Mouse (Mus musculus): ENCODE data around the gene 1110004F10Rik. TPM values are rescaled to one million over a fixed set of nuclear protein-coding genes. Genes with fewer than 3 reads are reported as not detected.
A peak's percentile ranks its signal among the peaks of the same experiment; 100 is the strongest.
"Not testable (repeated sequence)": the region's sequence is repeated elsewhere in the genome, so short reads cannot be mapped to it uniquely, and the experiment has no call there.

1110004F10Rik gene
- 10 to 100 TPM; 80.6 to 84.0 TPM for total RNA-seq (2021)

DNA sequence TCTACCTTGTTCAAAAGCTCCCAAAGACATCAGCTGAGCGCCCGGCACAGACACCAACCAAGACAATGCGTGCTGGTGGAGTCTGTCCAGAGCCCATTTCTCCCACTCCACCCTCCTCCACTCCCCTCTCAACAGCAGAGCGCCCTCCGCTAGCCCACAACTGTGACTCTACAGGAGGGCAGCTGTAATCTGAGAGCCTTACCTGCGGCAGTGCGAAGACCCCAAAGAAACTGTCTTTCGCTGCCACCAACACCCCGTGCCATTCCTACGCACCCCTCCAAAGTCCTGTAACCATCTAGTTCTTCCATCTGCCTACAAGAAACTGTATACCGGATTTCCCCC, at the start of gene 1110004F10Rik:
Gene 1110004F10Rik (plus strand): TSS at position 202 of the 342 bp plus-strand sequence.
- peak; percentile 8 for DNase-seq

DNA sequence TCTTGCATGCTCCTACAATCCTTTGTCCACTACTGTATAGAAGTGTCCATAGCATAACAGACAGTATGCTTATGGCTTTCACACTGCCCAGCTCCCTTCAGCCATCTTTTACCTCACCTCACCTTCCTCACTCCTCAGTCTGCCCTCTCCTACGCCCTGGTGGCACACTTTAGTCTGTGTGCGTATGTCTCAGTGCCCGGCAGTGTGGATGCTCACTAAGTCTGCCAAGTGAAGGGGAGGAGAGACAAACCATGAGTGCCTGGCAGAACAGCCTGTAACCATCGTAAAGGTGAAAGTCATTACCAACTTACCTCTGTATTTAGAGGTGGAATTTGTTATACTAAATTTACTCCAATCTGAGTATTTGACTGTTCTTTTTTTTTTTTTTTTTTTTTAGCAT, 36.5 kb upstream of the 1110004F10Rik start:
- DNase-seq, result no peak

DNA sequence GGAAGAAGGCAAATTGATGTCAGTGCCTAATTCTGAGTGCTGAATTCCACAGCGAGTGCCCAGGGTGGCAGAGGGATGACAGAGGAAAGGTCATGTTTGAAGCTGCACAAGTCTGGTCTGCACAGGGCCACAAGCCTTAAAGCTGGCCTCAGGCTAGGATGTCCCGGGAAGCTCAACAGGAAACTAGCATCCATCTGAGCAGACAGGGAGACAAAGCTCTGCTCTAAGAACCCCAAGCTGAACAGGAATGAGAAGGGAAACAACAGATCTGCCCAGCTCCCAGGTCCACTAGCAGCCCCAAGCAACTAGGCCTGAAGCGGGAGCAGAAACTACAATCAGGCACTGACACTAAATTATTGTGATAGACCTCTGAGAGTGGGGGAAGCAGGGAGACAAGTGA, 9.2 kb upstream of the 1110004F10Rik start:
- no peak for DNase-seq

DNA sequence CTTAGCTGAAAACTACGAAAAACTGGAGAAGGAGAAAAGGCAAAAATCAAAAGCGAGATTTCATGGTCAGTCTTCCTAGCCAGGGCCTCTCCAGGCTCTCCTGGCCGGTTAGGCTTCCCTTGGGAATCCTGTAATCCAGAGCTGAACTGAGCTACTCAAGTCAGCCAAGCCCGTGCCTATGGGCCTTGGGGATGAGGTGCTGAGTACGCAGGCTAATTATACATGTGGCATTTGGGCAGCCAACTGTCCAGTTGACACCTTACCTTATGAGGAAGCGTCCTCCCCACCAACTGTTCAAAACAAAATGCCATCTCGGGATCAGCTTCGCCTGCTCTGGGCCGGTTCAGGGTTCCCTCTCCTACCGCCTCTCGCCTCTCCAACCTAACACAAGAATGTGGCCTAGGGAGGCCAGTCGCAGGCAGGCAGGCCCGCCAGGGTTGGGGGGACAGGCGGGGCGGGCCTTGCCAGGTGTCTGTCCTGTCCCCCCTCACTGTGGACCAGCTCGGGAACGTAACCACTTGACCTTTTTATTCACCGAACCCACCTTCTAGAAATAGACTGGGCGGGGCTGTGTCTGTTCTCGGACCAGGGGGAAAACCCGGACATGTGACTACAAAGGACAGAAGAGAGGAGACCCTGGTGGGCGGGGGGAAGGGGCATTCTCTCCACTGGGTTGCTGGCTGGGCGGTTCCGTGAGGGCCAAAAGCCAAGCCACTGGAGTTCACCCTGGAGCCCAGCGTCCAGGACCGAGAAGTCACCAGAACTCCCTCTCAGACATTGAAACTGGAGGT, 8.4 kb upstream of the 1110004F10Rik start:
- DNase-seq, result peak; percentile 82

DNA sequence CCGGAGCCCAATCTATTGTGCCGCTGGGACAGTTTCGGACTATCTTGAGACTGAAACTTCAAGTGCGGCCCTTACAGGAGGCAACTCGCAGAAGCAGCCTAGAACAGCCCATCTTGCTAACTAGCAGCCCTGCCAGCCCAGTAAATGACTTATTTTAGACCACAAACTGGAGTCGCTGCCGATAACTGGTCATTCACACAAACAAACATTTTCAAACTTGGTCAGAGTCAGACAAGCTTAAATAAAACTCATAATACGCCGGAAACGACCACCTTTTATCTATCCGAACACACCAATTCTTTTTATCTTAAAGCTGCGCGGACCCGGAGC, 7.8 kb upstream of the 1110004F10Rik start:
- no peak for DNase-seq

DNA sequence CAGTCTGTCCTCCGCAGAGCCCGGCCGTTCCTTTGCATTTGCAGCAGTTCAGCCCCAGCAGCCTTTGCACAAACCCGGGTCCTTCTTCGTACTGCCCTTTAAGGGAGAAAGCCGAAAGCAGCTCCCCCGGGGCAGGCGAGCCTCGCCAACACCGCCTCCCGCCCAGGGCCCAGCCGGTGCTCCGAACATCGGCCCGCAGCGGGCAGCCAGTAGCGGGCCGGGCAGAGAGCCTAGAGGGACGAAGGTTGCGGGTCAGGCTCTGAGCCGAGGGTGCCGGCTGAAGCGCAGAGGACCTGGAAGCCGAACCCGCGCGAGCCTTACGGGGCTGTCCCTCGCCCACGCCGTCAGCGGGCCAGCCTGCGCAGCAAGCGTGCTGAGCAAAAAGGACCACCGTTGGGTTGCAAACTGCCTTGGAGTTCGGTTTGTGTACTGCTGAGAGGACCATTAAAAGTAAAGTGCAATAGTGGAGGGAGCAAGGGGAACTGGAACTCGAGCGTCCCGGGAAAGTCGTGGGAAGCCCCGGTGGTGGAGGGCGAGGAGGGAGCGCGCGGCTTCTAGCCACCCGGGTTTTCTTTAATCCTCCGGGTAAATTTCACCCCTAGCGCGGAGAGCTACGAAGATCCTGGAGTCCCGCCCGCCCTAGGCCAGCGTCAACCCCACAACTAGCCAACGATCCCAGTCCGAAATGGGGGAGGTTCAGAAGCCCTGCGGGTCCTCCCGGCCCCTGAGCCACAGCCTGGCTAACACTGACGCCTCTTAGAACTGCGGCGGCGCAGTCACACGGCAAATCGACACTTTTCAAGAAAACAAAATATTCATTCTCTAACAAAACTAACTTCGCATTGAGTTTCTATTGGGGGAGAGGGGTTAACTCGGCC, 7.2 kb upstream of the 1110004F10Rik start:
- DNase-seq, result peak; percentile 72

DNA sequence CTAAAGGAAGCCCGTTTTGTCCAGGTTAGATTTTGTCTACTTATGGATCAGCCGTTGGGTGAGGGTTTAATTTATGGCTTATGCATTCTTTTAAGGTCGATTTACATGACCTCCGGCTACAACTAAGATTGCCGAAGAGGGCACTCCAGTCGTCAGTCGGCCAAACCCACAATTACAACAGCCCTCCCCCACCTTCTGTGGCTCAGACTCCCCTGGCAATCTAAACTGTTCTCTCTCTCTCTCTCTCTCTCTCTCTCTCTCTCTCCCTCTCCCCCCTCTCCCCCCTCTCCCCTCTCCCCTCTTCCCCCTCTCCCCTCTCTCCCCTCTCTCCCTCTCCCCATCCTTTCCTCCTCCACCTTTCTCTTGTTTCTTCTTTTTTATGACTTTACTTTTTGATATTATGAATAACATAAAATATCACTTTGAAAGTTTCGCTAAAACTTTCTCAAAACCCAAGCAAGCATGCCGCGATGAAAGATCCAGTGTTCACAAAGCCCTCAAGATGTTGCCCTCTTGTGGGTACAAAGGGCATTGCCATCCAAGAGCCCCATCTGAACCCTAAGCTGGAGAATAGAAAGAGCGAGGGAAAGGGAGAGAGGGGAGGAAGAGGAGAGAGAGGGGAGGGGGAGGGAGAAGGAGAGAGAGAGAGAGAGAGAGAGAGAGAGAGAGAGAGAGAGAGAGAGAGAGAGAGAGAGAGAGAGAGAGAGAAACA, 6.4 kb upstream of the 1110004F10Rik start:
- DNase-seq, result peak; percentile 86

DNA sequence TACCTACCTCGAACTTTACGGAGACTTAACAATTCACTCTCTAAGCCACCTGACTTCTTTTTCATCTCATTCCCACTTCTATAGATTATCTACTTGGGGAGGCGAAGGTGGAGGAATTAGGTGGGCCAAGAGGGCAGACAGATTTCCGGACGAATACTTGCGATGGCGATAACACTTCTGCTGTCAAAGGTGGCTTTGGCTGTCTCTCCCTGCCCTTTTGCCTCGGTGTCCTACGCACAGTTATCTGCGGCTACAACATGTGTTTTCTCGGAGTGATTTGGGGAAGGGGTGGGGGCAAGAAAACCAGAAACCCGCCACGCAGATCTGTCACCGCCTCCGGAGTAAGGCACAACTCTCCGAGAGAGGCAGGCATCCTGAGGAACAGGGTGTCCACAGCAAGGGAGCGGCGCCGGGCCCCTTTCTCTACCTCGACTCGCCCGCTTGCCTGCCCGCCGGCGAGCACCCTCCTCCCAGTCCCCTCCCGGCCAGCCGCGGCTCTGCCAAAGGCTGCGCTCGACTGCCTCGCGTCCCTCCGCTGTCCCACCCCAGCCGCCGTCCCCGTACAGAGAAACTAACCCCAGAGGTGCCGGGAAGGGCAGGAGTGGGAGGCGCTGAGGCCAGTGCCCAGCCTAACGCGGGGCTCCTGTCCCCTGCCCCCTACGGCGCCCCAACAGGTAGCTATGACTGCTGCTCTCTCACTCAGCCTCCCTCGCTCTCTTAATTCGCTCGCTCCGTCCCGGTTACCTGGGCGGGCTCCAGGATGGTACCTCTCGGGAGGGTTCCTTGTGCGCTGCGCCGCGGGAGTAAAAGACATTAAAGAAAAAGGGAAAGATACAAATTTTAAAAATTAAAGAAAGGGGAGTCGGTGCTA, 5.6 kb upstream of the 1110004F10Rik start:
- DNase-seq, result peak; percentile 82

DNA sequence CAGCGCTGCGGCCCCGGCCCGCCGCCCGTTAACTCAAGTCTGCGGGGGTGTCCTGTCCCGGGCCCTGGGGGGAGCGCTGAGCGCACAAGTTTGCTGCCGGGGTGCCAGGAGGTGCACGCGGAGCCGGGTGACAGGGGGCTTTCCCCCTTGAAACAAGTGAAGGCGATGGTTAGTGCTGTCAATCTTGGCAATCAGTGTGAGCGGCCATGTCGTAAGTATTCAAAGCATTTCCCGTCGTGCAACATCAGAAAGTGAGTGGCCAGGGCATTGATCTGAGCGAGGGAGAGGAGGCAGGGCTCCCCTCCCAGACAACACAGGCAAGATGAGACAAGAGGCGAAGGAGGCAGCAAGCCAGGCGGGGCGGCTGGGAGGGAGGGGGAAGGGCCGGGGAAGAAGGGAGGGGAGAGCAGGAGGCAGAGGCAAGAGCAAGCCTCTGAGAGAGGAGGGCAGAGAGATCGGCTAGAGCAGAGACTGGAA, 4.9 kb upstream of the 1110004F10Rik start:
- DNase-seq, result peak; percentile 75

DNA sequence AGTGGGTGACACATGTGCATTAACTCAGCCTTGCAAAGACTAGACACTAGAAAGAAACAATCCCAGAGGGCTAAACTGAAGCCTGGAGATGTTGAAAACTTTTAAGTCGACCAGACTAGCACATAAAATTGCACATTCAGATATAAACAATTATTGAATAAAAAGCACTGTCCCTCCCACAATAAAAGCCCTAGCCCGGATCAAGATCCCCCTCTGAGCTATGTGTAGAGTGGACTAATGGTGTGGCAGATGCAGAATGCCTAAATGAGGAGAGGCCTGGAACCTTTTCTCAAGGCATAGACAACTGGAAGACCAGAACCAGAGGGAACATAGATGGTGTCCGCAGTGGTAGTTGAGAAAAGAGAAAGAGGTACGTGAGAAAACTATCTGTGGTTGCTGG, 3.7 kb upstream of the 1110004F10Rik start:
- no peak for DNase-seq

DNA sequence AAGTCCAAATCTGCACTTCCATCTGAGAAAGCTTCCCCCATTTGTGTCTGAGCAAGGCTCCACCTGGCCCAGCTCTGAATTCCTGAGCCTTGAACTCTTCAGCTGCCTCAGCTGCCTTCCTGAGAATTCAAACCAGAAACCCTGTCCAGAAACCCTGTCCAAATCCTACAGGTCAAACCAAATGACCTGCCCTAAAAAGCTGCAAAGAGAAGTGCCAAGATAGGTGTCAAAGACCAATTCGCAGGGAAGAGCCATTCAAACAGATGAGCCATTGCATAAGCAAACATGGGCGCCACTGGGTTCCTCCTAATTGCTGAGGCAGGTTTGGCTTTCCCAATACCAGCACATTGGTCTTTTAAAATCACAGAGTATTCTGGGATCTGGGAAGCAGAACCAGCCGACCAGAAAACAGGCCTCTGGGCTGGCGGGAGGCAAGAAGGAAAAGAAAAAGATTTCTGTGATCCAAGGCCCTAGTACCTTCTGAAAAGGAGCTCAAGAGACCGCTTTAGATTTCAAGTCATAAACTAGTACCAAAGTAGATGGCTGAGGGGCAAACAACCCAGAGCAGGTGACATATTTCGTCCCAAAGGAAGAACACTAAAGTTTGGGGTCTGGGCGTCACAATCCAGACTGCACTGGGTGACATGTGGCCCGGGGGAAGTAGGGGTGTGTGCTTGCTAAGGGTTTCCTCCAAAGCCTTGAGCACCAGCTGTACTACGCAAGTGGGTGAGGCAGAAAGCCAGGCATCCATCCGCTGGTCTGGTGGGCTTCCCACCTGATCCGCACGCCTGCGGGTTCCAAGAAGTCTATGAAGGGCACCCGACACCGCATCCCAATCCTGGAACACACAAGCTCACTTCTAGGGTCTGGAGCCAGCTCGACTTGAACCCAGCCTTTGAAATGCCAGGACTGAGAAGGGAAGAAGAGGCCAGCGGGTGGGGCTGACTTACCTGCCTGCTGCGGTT, 2.3 kb upstream of the 1110004F10Rik start:
- DNase-seq, result no peak

DNA sequence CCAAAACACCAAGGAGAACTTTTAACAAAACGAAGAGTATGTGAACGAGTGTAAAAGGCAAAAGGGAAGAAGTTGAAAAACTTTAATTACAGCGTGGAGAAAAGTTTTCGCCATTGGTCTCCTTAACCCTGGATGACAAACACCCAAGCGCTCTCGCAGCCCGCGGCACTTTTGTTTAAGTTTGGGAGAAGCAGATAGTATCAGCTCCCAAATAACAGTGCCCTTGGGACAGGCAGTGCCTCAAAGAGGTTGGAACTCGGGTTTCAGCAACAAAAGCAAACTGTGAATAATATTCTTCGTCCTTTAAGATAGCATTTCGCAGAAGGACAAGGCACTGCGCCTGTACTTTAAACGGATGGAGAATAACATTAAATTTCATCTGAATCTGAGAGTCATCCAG, 1.2 kb upstream of the 1110004F10Rik start:
- DNase-seq, result no peak

DNA sequence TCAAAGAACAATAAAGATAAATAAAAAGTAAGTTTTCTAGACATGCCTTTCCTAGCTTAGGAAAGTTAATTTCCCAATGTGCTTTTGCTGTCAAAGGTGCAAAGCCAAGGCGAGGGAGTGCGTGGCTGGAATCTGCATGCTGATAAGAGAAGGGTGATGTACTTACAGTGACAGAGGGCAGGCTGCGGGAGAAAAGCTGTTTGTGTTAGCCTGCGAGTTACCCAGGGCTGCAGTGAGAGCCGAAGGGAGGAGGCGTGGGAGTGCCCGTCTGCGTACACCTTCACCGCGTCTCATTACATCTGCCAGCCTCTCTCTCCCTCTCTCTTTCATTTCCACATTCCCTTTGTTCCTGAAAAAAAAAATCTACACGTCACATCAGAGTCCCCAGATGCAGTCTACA, 686 bp upstream of the 1110004F10Rik start, which contains the start of gene Sox6:
Gene Sox6 (minus strand): TSS at position 286 of the 400 bp plus-strand sequence.
- peak; percentile 20 for DNase-seq

DNA sequence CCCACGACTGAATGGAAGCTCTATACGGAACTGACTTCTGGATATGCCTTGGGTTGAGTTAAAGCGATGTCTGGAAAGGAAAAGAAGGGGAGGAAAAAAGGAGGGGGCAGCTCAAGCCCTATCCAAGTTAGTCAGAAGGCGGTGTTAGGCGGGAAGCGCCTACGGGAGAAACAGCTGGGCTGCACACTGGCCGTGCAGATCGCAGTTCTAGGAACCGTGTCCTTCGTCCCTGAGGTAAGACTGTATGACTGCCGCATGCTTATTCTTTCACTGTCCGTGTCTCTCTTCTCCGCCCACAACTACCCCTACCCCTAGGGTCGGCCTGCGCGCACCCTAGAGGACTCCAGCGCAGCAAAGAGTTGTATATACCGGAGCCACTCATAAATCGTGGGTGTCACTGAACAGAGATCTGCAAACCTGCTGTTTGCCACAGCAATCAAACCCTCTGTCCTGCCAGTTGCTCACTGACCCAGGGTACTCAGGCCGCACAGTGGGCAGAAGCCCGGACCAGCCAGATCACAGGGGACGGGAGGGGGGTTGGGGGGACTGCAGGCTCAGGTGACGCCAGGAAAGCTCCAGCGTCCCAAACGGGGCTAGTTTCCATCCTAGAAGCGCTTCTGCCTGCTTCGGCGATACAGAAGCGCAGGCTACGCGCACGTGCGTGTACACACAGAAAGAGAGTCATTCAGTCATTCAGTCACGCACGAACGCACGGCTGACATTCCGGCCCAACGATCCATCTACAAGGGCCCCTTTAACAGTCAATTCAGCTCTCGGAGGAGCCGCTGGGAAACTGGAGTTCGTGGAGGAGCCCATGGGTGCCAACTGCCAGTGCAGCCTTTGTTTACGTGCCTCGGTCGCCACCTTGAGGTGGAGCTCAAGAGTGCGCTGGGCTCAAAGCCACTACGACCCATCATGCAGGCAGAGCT, 605 bp downstream of the 1110004F10Rik start:
- DNase-seq, result peak; percentile 91

DNA sequence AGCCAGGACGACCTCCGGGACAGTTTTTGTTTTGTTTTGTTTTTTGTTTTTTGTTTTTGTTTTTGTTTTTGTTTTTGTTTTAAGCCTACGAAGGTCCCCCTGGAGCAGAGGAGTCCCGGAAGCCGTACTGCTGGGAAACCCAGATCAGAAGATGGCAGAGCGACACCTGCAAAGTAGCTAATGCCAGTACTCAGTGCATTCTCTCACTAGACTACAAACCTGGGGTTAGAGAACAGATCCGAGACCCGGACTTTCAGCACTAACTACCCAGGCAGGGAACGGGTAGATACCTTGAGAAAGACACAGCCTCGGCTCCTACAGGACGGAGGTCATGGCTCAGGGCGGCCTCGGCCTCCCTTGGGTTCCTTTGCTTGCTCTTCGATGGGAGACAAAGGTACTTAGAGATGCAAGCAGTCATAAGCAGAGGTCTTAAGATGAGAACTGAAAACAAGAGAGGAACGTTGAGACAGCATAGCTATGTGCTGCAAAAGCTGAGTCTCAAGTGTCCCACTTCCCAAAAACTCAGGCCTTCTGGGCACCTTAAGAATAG, 1.3 kb downstream of the 1110004F10Rik start:
- DNase-seq, result no peak

DNA sequence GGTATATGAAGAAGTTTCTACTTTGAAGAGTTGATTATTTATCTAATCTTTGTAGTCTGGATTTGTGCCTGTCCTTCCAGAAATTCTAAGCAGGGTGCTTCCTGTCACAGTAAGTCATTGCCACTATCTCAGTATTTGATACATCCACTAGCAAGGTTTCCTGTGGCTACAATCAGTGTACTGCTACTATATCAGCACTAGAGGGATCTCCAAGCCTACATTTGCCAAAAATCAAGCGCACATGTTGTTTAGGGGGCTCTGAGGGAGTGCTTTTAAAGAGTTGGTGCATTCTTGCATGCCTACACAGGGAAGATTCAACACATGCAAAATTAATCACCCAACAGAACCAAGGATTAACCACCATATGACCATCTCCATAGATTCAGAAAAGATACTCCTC, 21.5 kb downstream of the 1110004F10Rik start:
- no peak for DNase-seq

DNA sequence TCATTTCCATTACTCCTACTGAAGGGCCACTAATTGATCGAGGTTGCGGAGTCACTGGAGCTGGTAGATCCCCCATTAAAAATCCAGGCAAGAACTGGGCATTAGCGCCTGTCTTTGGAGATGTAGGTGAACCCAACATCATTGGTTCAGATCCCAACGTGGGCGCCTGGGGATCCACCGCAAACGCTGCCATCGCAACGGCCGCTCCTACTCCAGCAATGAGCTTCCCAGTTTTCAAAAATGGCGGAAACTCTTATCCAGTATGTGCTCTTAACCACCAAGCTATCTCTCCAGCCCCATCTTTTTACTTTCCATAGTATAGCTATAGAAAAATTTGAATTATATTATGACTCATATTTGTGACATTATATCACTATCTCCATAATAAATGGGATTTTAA, 45.2 kb downstream of the 1110004F10Rik start, which contains the start of gene Gm4353:
Gene Gm4353 (minus strand): TSS at position 270 of the 400 bp plus-strand sequence.
- not testable (repeated sequence) for DNase-seq

DNA sequence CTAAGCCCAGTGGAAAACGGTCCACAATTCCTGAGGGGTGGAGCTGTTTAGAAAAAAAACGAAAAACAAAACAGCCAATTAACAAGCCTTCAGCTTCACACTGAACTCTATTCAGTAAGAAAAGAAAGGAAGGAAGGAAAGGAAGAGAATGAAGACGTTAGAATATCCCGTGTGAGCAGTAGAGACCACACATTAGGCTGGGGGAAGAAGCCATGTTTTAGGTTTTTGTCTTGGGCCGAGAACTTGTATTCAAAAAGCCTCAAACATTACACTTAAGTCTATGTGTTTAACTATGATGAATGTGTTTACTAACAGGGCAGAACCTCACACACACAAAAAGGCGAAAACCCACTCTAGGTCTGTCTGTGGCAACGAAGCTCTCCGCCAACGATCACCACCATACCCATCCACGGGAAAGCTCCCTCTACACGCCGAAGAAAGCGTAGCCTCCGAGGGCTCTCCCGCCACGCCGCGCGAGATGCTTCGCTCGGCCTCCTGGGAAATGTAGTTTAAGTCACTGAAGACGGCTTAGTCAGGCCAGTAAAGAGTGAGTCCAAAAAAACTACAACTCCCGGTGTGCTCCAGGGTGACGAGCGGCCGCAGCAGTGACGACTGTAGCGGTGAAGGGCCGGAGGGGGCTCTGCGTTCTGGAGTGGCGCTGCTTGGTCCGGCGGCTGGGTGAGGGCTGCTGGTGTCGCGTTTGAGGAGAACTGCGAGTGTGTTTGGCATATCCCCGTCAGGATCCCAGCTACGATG, 53.7 kb downstream of the 1110004F10Rik start:
- peak; percentile 95 for DNase-seq

Measured in heart, postnatal 4 days (tissue).